Mouse (Mus musculus): ENCODE measurements at regions not wholly inside any gene's neighbourhood (a gene's known extent, or its start where the extent isn't known, plus 50 kb on each side); places are given as distances from the start of the nearest gene placed in this dataset.

GRCm38 (mm10) chr17:27325002-27325460 is 120.8 kb upstream of the Lemd2 start:
- Histone ChIP-seq H3K27ac (ENCODE audit: insufficient read depth, low read depth, low read length) (no peak overlapping the region), H3K4me3 (ENCODE audit: insufficient read depth, low read length) (no peak overlapping the region), H3K4me1 (ENCODE audit: control insufficient read depth, insufficient read depth, low read length) (no peaks in the 10 kb centered on the region)
- TF ChIP-seq CTCF (IDR thresholded peaks at IDR 0.05; ENCODE audit: low read depth, low read length) (no peak), POLR2A (IDR thresholded peaks at IDR 0.05; ENCODE audit: borderline replicate concordance, low read depth, low read length) (no peak)

DNA sequence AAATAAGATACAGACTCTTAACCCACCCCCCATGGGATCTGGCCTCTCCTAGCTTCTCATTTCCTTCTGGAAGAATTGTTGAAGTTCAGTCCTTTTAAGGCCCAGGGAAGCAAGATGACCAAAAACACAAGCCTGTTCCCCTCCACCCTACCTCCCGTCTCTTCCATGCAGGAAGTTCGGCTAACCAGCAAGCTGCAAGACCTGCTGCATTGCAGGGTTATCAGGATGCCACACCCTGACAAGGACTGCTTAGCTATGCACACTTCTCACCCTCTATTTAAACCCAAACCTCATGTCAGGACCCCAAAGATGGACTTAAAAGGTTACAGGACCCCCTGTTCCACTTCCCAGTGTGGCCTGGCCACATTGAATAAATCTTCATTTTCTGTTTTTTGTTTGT is 119.2 kb upstream of the Lemd2 start:
- no peak overlapping the region for H3K27ac ChIP-seq (ENCODE audit: insufficient read depth, low read depth, low read length)
- no peaks in the 10 kb centered on the region for H3K4me1 ChIP-seq (ENCODE audit: control insufficient read depth, insufficient read depth, low read length)
- TF ChIP-seq POLR2A (IDR thresholded peaks at IDR 0.05; ENCODE audit: borderline replicate concordance, low read depth, low read length) (no peak), CTCF (IDR thresholded peaks at IDR 0.05; ENCODE audit: low read depth, low read length) (no peak)
- H3K4me3 ChIP-seq (ENCODE audit: insufficient read depth, low read length) = no peak overlapping the region

GRCm38 (mm10) chr17:27322891-27323509 is 118.7 kb upstream of the Lemd2 start:
- H3K27ac ChIP-seq (ENCODE audit: insufficient read depth, low read depth, low read length) = no peak overlapping the region
- no peaks in the 10 kb centered on the region for H3K4me1 ChIP-seq (ENCODE audit: control insufficient read depth, insufficient read depth, low read length)
- TF ChIP-seq CTCF (IDR thresholded peaks at IDR 0.05; ENCODE audit: low read depth, low read length) = no peak
- no peak for TF ChIP-seq POLR2A (IDR thresholded peaks at IDR 0.05; ENCODE audit: borderline replicate concordance, low read depth, low read length)
- no peak overlapping the region for H3K4me3 ChIP-seq (ENCODE audit: insufficient read depth, low read length)

GRCm38 (mm10) chr17:27318969-27319695 is 114.9 kb upstream of the Lemd2 start:
- no peak for TF ChIP-seq CTCF (IDR thresholded peaks at IDR 0.05; ENCODE audit: low read depth, low read length)
- TF ChIP-seq POLR2A (IDR thresholded peaks at IDR 0.05; ENCODE audit: borderline replicate concordance, low read depth, low read length) = no peak
- Histone ChIP-seq H3K4me1 (ENCODE audit: control insufficient read depth, insufficient read depth, low read length) (no peaks in the 10 kb centered on the region), H3K4me3 (ENCODE audit: insufficient read depth, low read length) (no peak overlapping the region), H3K27ac (ENCODE audit: insufficient read depth, low read depth, low read length) (no peak overlapping the region)

- H3K4me3 ChIP-seq (ENCODE audit: insufficient read depth, low read length) = no peak overlapping the region
- no peak overlapping the region for H3K27ac ChIP-seq (ENCODE audit: insufficient read depth, low read depth, low read length)
- H3K4me1 ChIP-seq (ENCODE audit: control insufficient read depth, insufficient read depth, low read length) = no peaks in the 10 kb centered on the region
- TF ChIP-seq POLR2A (IDR thresholded peaks at IDR 0.05; ENCODE audit: borderline replicate concordance, low read depth, low read length) (no peak), CTCF (IDR thresholded peaks at IDR 0.05; ENCODE audit: low read depth, low read length) (no peak)
These were observed 113.5 kb upstream of the Lemd2 start for GRCm38 (mm10) chr17:27317576-27318277.

- H3K4me3 ChIP-seq (ENCODE audit: insufficient read depth, low read length) = no peak overlapping the region
- H3K4me1 ChIP-seq (ENCODE audit: control insufficient read depth, insufficient read depth, low read length) = no peaks in the 10 kb centered on the region
- no peak overlapping the region for H3K27ac ChIP-seq (ENCODE audit: insufficient read depth, low read depth, low read length)
- TF ChIP-seq CTCF (IDR thresholded peaks at IDR 0.05; ENCODE audit: low read depth, low read length) (no peak), POLR2A (IDR thresholded peaks at IDR 0.05; ENCODE audit: borderline replicate concordance, low read depth, low read length) (no peak)
These were observed 112.7 kb upstream of the Lemd2 start for GRCm38 (mm10) chr17:27316711-27317575.

DNA sequence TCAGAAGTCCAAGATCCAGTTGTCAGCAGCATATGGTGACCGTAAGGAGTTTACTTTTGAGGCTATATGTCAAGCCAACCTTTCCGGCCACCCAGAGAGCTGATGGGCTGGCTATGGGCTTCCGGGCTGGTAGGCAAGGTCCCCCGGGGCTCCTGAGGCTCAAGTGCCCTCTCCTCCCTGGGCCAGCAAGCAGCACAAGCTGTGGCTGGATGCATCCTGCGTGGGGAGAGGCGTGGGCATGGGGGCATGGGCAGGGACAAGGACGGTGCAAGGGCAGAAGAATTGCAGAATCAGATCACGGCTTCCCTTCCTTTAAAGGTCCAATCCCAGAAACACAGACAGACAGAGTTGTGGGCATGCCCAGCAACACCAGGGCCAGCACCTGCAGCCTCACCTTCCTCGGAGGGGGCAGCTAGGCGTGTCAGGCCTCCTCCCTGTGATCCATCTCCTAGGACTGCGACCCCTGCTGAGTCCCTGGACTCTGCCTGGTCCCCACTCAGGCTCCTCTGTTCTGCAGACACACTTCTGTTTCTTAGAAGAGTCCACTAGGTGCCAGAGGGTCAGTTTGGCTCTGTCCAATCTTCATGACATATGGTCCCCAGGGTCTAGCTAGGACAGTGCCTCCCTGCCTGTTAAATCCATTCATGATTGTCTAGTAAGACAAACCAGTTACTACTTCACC is 111.8 kb upstream of the Lemd2 start:
- no peak for TF ChIP-seq CTCF (IDR thresholded peaks at IDR 0.05; ENCODE audit: low read depth, low read length)
- no peak for TF ChIP-seq POLR2A (IDR thresholded peaks at IDR 0.05; ENCODE audit: borderline replicate concordance, low read depth, low read length)
- no peak overlapping the region for H3K4me3 ChIP-seq (ENCODE audit: insufficient read depth, low read length)
- H3K4me1 ChIP-seq (ENCODE audit: control insufficient read depth, insufficient read depth, low read length) = no peaks in the 10 kb centered on the region
- H3K27ac ChIP-seq (ENCODE audit: insufficient read depth, low read depth, low read length) = no peak overlapping the region

DNA sequence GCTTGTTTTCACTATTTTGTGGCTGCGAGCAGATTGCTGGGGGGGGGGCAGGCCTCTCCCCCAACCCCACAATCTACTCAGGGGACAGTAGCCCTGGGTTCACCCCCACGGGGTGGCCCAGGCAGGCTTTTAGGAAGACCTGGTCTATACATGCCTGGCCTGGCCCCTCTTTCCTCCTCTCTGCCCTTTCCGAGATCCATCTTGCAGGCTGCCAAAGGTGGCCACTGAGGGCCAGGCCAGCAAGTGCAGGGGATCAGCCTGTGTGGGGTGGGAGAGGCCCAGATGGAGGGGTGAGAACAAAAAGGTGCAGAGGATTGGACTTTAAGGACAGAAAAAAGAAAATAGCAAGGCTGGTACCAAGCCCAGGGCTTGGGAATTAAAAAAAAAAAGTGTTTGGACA is 111.2 kb upstream of the Lemd2 start:
- Histone ChIP-seq H3K27ac (ENCODE audit: insufficient read depth, low read depth, low read length) (no peak overlapping the region), H3K4me3 (ENCODE audit: insufficient read depth, low read length) (no peak overlapping the region), H3K4me1 (ENCODE audit: control insufficient read depth, insufficient read depth, low read length) (no peaks in the 10 kb centered on the region)
- TF ChIP-seq POLR2A (IDR thresholded peaks at IDR 0.05; ENCODE audit: borderline replicate concordance, low read depth, low read length) (no peak), CTCF (IDR thresholded peaks at IDR 0.05; ENCODE audit: low read depth, low read length) (no peak)

Measured in bone marrow macrophage, adult 2 months (primary cell).